Mouse (Mus musculus): Measurements from ENCODE around the gene Anp32e.
"Not testable (repeated sequence)": the region's sequence is repeated elsewhere in the genome, so short reads cannot be mapped to it uniquely, and the experiment has no call there.

Gene Anp32e

DNA sequence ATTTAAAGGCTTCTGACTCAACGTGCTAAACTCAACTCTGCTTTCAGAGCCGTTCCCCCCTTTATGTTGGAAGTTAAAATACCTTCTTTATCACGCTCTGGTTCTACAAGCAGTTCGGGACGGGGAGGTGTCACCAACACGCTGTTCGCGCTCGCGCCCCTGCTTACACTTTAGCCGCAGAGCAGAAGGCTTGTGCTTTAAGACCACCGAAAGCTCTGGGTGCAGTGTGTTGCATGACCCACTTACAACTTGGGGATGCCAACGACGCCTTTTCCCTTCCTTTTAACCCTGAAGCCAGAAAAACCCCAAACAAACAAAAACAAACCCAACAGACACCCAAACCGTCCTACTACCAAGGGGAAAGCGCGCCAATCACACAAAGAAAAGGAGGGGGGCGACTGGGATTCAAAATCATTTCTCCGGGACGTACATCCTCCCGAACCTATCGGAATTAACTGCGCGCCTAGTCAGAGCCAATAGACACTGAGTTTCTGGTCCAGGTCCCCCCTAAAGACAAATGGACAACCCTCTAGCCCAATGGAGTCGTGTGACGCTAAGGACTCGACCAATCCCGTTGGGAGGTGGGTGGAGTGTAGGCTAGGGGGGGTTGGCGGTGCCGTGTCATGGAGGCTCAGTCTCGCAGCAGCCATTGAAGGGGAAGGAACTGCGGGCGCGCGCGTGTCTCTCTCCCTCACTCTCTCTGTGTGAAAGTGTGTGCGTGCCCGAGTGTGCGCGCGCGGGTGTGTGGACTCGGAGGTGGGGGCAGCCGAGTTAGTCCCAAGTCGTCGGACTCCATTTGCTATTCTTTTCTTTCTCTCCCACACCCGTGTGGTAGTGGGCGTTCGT lies at the start of gene Anp32e:
Anp32e (plus strand) TSS at position 589 of the 846 bp plus-strand sequence.
- DNase-seq (ENCODE audit: extremely low spot score, low read depth, low spot score): no peak

DNA sequence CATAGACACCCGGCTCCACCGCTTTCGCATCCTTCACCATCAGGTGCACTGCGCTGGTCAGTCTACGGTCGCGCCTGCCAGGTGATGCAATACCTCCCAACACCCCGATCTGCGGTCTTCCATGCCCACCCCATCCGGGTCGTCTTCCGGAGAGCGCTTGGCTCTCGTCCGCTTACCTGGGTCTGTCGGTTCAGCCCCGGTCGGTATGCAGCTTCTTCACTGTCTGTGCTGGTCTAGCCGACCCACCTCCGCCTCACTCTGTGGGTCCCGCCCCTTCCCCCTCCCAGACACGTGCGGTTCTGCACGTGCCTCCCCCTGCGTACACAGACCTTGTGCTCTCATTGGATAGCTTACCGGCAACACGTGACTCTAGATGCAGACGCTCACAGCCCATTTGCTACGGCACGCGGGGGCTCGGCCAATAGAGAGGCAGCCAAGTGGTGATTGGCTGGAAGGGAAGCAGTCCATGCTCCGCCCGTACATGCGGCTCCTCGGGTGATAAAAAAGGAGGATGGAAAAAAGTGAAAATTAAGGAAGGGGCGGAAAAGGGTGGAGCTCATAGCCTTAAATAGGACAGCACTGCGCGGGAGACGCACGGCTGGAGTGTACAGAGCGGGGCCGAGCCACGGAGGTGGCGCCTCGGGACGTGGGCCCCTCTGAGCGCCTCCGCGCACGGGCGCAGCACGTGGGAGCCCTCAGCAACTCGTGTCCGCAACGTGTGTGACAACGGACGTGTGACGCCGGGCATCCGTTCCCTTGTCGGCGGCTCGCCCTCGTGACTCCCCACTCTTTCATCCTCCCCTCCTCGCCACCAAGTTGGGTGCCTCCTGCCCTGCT lies 46.8 kb upstream of the Anp32e start, which contains the start of gene Ciart:
Ciart (minus strand) TSS at position 273 of the 837 bp plus-strand sequence.
- DNase-seq (ENCODE audit: extremely low spot score, low read depth, low spot score): no peak

DNA sequence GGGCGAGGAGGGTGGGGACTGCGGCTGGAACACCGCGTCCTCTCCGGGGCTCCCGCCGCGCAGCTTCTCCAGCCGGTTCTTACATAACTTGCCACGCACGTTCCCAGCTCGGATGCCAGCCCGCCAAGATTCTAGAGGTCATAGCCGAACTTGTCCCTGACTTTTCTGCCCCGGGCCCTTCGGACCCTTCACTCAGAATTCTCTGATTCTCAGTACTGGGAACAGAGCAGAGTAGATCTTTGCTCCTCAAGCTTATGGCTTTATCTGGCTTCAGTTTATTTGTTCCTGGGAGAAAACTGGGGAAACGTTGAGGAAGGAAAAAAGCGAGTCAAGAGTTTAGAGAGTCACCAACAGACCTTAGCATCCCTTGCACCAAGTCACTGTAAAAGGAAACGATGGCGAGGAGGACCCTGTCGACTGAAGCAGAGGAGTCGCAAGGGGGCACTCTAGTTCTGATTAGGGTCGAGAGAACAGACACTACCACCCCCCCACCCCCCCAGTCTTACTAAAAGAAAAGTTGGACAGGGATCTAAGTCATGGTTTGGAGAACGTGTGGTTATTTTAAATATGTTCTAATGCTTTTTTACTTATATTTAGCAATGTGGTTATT lies 46.1 kb upstream of the Anp32e start:
- no peak for DNase-seq (ENCODE audit: extremely low spot score, low read depth, low spot score)

DNA sequence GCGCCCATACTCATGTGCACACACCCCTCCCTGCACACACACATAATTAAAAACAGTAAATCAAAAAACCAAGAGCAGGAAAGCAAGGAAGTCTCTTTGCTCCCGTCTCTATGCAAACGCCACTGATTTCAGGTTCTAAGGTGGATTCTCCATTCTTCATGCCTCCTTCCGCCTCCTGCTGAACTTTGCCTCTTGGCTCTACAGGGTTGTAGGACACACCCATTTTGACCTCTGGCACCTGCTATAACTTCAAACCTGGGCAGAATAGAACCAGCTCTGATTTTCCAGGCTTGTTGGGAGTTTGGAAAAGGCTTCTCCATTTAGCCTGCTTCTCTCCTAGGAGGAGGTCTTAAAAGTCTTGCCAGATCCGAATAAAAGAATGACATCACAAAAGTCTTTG lies 44.6 kb upstream of the Anp32e start:
- DNase-seq (ENCODE audit: extremely low spot score, low read depth, low spot score): no peak

DNA sequence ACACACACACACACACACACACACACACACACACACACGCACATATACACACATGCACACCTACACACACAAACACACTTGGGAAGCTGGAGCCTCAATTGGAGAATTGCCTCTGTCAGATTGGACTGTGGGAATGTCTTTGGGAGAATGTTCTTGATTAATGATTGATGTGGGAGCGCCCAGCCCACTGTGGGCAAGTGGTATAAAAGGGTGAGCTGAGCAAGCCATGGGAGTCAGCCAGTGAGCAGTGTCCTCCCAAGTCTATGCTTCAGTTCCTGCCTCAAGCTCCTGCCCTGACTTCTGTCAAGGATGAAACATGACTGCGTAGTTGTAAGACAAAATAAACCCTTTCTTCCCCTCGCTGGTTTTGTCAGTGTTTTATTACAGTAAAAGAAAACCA lies 41.5 kb upstream of the Anp32e start:
- DNase-seq (ENCODE audit: extremely low spot score, low read depth, low spot score): no peak

DNA sequence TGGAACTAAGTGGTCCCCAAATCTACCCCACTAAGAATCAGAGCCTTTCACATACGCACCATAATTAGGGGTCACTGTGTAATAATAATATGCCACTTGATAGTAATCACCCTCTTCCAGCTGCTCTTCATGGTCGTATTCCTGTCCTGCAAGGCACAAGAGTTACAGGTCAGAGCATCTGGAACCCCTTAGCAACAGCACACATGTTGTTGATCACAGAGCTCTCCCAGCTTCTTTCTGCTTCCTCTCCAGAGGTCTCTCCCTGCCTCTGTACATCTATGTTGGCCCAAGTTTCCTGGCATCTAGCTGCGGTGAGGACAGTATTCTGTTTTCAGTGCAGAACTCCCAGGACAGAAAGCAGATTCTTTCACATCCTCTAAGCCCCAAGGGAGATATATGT lies 39.4 kb upstream of the Anp32e start:
- DNase-seq (ENCODE audit: extremely low spot score, low read depth, low spot score): no peak

DNA sequence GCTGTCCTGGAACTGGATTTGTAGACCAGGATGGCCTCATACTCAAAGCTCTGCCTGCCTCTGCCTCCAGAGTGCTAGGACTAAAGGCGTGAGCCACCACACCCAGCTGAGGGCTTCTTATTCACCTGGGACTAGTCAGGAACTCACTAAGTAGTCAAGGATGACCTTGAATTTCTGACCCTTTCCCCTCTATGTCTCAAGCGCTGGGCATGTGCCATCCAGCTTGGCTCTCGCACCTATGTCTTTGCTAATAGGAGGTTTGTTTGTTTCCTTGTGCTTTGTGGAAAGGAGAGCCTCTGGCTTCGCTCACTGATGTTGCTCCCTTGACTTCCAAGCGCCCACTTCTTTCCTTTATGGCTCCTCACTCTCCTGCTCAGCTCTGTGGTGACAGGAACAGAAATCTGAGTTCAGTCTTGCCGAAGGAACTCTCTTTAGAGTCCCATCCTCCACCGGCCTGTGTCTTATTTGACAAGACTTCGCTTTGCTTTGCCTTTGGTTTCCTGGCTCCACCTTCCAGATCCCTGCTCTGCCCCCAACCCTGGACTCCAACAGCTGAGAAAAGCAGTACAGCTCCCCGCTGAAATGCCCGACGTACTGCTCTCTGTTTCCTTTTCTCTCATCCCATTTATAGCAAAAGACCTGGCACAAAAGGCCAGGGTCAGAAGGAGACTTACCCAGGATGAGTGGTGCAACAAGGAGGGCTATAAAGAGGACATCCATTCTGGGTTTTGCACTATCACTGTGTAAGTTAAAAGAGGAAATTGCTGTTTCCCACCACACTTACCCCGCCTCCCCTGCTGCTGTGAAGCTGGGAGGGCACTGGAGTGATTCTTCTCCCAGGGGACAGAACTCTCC lies 37.6 kb upstream of the Anp32e start, which contains the start of gene BC028528:
BC028528 (minus strand) TSS at position 795 of the 855 bp plus-strand sequence.
- DNase-seq (ENCODE audit: extremely low spot score, low read depth, low spot score): no peak

DNA sequence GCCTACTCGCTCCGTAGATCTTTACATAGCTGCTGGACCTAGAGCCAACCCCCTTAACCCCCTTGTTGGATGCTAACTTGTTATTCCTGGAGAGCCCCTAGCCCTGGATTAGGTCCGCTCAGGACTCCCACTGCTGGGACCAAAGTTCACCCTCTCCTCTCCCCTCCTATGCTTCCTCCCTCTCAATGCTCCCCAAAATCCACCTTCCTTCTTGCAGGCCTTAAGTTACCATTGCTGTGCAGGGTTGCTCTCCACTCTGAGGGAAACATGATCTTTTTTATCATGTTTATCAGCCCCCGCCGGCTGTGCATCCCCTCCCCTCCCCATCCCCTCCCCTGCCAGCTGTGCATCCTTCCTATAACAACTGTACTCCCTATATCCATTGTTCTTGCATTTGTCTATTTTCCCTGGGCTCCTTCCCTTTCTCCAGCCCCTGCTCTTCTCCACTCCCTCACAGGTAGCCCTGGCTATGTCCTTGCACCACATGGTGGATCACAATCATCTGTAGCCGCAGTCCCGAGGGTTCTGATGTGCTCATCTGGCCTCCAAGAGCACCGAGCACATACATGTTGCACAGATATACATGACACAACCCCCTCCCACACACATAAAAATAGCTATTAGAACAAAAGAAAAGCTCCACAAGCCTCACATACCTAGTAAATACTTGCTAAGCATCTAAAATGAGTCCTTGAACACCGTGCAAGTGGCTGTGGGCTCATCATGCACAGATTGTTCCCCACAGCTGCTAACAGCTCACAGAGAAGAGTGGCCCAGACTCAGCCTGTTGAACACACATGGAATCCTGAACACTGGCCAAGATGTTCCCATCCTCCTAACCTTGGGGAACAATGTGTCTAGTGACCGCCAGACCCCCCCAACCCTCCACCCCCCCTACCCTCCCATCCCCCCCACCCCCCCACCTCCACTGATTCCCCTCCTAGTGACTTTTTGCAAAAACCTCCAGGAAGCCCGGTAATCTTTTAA lies 36.7 kb upstream of the Anp32e start:
- DNase-seq (ENCODE audit: extremely low spot score, low read depth, low spot score): no peak

DNA sequence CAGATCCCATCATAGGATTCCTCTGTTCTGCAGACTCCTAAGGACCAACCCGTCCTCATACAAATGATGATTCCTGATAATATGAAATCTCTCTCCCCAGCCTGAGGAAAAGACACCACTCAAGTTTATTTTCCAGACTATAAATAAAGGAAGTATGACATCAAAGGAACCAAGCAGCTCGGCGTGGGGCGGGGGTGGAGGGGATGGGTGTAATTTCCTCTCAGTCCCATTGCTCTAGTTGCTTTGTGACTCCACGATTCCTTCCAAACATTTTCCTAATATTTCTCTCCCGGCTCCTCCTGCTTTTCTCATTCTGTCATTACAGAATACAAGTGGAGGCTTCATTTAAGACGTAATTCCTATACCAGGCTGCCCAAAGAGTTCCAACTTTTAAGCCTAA lies 35.9 kb upstream of the Anp32e start:
- no peak for DNase-seq (ENCODE audit: extremely low spot score, low read depth, low spot score)

DNA sequence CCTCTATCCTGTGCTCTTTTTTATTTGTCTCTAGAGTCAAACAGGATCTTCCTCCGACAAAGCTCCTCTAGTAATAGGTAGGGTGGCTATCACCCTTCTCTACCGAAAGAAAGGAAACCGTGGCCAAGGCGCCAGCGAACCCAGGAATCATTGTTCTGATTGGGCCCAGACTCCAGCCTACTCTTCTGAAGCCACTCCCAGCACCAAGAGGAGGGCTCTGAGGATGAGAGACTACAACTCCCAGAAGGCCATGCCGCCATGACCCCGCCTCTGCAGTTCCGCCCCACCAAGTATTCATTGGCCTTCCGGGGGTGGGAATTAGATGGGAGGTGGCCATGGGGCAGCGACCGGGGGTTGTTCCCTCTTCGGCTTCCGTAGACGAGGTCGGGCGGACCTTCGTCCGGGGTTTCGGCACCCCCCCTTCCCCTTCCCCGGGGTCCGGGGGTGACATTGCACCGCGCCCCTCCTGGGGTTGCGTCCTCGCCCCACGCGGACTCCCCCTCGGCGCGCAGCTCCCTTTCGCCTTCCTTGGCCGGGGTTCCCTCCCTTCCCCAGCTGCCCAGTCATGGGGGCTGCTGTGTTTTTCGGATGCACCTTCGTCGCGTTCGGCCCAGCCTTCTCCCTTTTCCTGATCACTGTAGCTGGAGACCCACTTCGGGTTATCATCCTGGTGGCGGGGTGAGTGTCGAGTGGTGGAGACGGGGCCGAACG lies 35.3 kb upstream of the Anp32e start, which contains the start of gene Aph1a:
Aph1a (plus strand) TSS at position 364 of the 711 bp plus-strand sequence.
- DNase-seq (ENCODE audit: extremely low spot score, low read depth, low spot score): not testable (repeated sequence)

DNA sequence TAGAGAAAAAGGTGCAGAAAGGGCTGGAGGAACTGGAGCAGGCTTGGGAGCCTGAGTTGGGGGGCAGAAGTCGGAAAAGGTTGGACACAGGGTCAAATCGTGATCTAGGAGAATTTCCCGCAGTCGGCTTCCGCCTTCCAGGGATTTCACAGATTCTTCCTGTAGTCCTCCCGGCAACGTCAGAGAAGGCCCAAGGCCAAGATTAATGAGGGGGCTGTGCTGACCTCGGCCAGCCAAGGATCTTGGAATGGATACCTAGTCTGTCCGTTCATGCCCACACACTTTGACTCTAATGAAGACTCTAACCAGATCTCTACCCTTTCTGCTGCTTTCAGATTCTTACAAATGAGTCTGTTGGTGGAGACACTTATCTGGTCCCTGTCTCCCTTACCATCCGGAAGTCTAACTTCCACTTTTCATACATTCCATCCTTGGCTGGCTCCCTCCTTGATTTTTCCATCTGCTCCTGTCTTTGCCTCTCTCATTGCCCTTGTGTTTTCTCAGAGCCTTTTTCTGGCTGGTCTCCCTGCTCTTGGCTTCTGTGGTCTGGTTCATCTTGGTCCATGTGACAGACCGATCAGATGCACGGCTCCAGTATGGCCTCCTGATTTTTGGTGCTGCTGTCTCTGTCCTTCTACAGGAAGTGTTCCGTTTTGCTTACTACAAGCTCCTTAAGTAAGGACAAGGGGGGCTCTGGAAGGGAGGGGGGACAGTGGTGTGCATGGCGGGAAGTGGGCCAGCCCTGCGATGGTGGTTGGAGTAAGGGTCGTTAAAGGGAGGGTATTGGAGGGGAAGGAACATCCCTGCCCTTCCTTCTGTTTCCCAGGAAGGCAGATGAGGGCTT lies 34.5 kb upstream of the Anp32e start:
- DNase-seq (ENCODE audit: extremely low spot score, low read depth, low spot score): no peak

DNA sequence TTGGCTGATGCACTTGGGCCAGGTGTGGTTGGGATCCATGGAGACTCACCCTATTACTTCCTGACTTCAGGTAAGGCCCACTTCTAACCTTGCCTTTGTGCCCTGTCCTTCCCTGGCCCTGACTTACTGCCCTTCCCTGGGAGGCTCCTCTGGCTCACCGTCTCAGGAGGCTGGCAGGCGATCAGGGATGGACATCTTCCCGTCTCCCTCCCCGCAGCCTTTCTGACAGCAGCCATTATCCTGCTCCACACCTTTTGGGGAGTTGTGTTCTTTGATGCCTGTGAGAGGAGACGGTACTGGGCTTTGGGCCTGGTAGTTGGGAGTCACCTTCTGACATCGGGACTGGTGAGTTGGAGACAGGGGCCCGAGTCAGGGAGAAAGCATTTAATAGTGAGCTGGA lies 33.5 kb upstream of the Anp32e start:
- DNase-seq (ENCODE audit: extremely low spot score, low read depth, low spot score): not testable (repeated sequence)

DNA sequence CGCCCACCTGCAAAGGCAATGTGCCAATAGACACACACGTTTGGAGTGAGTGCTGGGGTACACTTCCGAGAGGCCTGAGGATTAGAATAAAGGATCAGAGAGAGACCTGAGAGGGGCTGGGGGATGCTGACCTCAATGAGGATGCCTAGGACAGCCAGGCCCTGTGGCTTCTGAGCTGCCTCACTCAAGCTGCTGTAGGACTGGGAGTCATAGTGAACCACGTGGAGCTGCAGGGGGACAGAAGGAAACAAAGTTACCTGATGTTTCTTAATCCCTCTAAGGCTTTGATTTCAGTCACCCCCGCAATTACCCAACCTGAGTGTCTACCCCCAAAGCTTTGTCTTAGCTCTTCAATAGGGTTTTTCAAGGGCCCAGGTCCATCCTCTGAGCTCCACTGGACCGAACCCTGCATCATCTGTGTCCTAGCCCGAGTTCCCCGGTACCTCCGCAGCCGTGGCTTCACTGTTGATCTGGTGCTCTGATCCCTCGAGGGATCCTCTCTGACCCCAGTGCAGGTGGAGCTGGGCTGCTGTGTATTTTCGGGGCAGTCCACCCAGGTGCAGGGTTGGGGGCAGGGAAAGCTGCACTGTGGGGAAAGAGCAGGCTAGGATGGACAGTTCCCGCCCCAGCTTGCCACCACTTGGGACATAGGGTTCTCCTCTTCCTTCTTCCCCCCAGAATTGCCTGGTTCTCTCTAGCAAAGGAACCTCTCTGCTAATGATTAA lies 29.1 kb upstream of the Anp32e start:
- no peak for DNase-seq (ENCODE audit: extremely low spot score, low read depth, low spot score)

DNA sequence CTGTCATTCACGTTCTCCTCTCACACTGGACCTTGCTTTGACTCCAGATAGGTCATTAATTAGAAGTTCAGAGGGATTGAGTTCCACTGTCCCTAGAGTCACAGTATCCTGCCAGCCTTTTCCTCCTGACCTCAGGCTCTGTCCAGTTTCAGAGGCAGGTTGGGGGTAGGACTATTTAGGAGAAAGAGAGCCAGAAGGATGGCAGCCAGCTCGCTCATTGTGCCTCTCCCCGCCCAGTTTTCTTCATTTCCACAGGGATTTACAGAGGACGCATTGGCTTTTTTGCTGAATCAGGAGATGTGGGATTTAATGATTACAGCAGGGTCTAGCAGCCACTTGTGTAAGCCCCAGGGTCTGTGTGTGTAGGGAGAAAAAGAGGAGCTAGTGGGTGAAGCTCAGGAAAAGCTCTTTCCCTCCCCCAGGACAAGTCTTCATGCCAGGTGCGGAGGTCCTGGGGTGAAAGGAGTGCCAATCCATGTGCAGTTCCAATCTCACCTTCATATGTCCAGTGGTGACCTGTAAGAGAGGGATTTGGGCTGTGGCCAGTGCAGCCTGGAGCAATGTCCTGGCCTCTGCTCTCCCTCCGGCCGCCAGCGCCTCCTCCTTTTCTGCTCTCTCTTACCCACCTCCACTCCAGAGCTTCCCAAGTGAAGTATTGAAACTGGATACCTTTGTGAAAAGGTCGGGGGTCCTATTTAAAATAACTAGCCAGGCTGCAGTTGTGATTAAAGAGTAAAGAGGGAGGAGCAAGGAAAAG lies 27.3 kb upstream of the Anp32e start:
- no peak for DNase-seq (ENCODE audit: extremely low spot score, low read depth, low spot score)

DNA sequence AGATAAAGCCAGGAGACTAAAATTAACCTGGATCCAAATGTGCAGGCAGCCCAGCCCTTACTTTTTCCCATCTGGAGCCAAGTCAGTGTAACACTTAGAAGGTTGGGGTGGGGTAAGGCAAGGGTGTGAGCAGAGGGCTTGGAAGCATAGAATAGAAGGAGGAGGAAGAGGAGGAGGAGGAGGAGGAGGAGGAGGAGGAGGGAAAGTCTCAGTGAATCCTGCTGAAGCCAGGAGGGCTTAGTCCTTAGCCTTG lies 26.7 kb upstream of the Anp32e start:
- DNase-seq (ENCODE audit: extremely low spot score, low read depth, low spot score): no peak

DNA sequence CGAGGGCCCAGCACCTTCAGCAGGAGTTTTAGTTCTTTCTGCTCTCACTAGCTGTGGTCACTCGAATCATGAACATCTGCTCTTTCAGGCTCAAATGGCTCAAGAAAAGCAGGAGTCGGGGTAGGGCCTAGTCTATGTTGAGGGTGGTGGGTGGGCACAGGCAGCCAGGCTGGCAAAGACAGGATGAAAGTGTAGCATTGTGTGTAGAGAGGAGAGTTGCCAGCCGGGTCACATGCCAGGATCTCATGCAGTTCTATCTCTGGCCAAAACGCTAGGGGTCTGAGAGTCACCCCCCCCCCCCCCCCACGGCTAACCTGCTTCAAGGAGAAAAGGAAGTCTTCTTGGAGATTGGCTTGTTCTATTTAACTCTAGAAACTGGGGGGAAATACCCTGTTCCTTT lies 26.4 kb upstream of the Anp32e start:
- DNase-seq (ENCODE audit: extremely low spot score, low read depth, low spot score): no peak

All from hindlimb bud, embryonic 11.5 days (tissue).